Mouse (Mus musculus) brown adipose tissue, adult 24 weeks (tissue): Measurements from ENCODE around the gene Adamts4. TPM values are rescaled to one million over a fixed set of nuclear protein-coding genes. Genes with fewer than 3 reads are reported as not detected.
A peak's percentile ranks its signal among the peaks of the same experiment; 100 is the strongest.

ENCODE experiments used
- H3K27ac ChIP-seq: fragments of 200-500 bp; replicated peaks from 2 replicates; pipeline ENCODE4 v1.5.1; 2012; ENCODE audit warnings: low read depth, mild to moderate bottlenecking, low read length
- H3K4me1 ChIP-seq: fragments of 200-500 bp; 2 replicates; pipeline ENCODE4 v1.6.1; 2012; ENCODE audit warnings: low read length, mixed read lengths; ENCODE audit not compliant: control insufficient read depth, insufficient read depth, insufficient read length
- H3K4me3 ChIP-seq: fragments of 200-500 bp; 2 replicates; pipeline ENCODE4 v1.5.1; 2012; ENCODE audit warnings: low read depth, mild to moderate bottlenecking, low read length, moderate library complexity; ENCODE audit not compliant: insufficient read depth
- polyA plus RNA-seq: library from polyadenylated mRNA; stranded (reverse); fragments of >200 nt; gene quantifications from 2 replicates; pipeline ENCODE4 v1.2.4, GENCODE M21; 2012; ENCODE audit not compliant: missing spikeins, insufficient read depth, insufficient read length

Adamts4 gene
- polyA plus RNA-seq, 1 experiment: 1.2 TPM

GRCm38 (mm10) chr1:171274171-171274570, 23.9 kb downstream of the Adamts4 start:
- peaks cover 10% of the 10 kb centered on the region; the same call in 1 of the 2 replicates for H3K4me1 ChIP-seq
- H3K27ac ChIP-seq: no peak overlapping the region
- H3K4me3 ChIP-seq: no peak overlapping the region

GRCm38 (mm10) chr1:171275144-171275734, 25.0 kb downstream of the Adamts4 start:
- H3K27ac ChIP-seq: no peak overlapping the region
- no peak overlapping the region for H3K4me3 ChIP-seq
- H3K4me1 ChIP-seq: peaks cover 13% of the 10 kb centered on the region; the same call in 1 of the 2 replicates

GRCm38 (mm10) chr1:171276110-171276748, 26.0 kb downstream of the Adamts4 start:
- Histone ChIP-seq H3K4me3 (no peak overlapping the region), H3K4me1 (peaks cover 12% of the 10 kb centered on the region; the same call in 1 of the 2 replicates), H3K27ac (no peak overlapping the region)

- Histone ChIP-seq H3K4me1 (peaks cover 5% of the 10 kb centered on the region; the same call in 1 of the 2 replicates), H3K4me3 (no peak overlapping the region), H3K27ac (no peak overlapping the region)
Measured at GRCm38 (mm10) chr1:171277736-171278135, 27.5 kb downstream of the Adamts4 start.

- peaks cover 5% of the 10 kb centered on the region; the same call in 1 of the 2 replicates for H3K4me1 ChIP-seq
- no peak overlapping the region for H3K4me3 ChIP-seq
- H3K27ac ChIP-seq: no peak overlapping the region
Measured at GRCm38 (mm10) chr1:171278436-171278835, 28.2 kb downstream of the Adamts4 start.

GRCm38 (mm10) chr1:171279012-171279705, 28.9 kb downstream of the Adamts4 start:
- Histone ChIP-seq H3K27ac (no peak overlapping the region), H3K4me3 (no peak overlapping the region), H3K4me1 (peaks cover 5% of the 10 kb centered on the region; the same call in 1 of the 2 replicates)

- peak overlapping the region; percentile 83 for H3K4me3 ChIP-seq
- peaks cover 5% of the 10 kb centered on the region; the same call in 1 of the 2 replicates for H3K4me1 ChIP-seq
- no peak overlapping the region for H3K27ac ChIP-seq
Measured at GRCm38 (mm10) chr1:171279721-171280120, 29.5 kb downstream of the Adamts4 start.

GRCm38 (mm10) chr1:171280250-171280915, 30.2 kb downstream of the Adamts4 start:
- peak overlapping the region; percentile 83 for H3K4me3 ChIP-seq
- H3K27ac ChIP-seq: 0 out of 2 replicates have a peak overlapping the region, but pooled peaks have one; percentile 13
- H3K4me1 ChIP-seq: peaks cover 5% of the 10 kb centered on the region

- Histone ChIP-seq H3K4me1 (peaks cover 5% of the 10 kb centered on the region), H3K27ac (peak within 1 kb of the TSS; percentile 69), H3K4me3 (peak within 1 kb of the TSS; percentile 83)
Measured at GRCm38 (mm10) chr1:171280916-171281527, 30.8 kb downstream of the Adamts4 start, which contains the start of gene Ppox. TSS of gene Ppox (minus strand) at chr1:171281186.

- Histone ChIP-seq H3K4me3 (peak overlapping the region; percentile 74), H3K4me1 (peaks cover 5% of the 10 kb centered on the region), H3K27ac (peak overlapping the region; percentile 69)
Measured at GRCm38 (mm10) chr1:171281528-171281923, 31.3 kb downstream of the Adamts4 start.

- no peak overlapping the region for H3K27ac ChIP-seq
- peaks cover 5% of the 10 kb centered on the region for H3K4me1 ChIP-seq
- H3K4me3 ChIP-seq: no peak overlapping the region
Measured at GRCm38 (mm10) chr1:171282086-171282805, 32.0 kb downstream of the Adamts4 start.

- Histone ChIP-seq H3K27ac (no peak overlapping the region), H3K4me1 (peaks cover 5% of the 10 kb centered on the region), H3K4me3 (no peak overlapping the region)
Measured at GRCm38 (mm10) chr1:171283188-171284160, 33.3 kb downstream of the Adamts4 start.

- Histone ChIP-seq H3K27ac (no peak overlapping the region), H3K4me1 (peaks cover 5% of the 10 kb centered on the region), H3K4me3 (no peak overlapping the region)
Measured at GRCm38 (mm10) chr1:171284491-171284890, 34.3 kb downstream of the Adamts4 start.
